Comparison of ENCODE assay signal across 9 mouse cellular contexts in genomic region chr13:94177148-94177547, GRCm38 (mm10).
DNase-seq lines count a peak whose midpoint lies in the region; ATAC-seq and TF ChIP-seq lines count a peak whose summit lies in the region.
"Had no signal": no experiment of that assay in that cellular context is flagged by ENCODE, and none has a peak within 500 bp of the region (broad histone marks: within the 10 kb centered on the region; RNA-seq: fewer than 3 reads in every experiment).

No protein-coding gene starts in this region.

- no peaks in the 10 kb centered on the region for H3K9me3 ChIP-seq in heart, embryonic 12.5 days (replicated peaks)
- no peaks in the 10 kb centered on the region for H3K9me3 ChIP-seq in ES-Bruce4 (replicated peaks; ENCODE audit: control insufficient read depth, insufficient read depth, low read length, poor library complexity, severe bottlenecking)
- H3K9me3 ChIP-seq in forebrain, embryonic 16.5 days (ENCODE audit: control insufficient read depth, low read length): no peaks in the 10 kb centered on the region
- H3K9me3 ChIP-seq: embryonic facial prominence, embryonic 13.5 days had no signal

- peak; percentile 53 for DNase-seq in heart, postnatal 4 days
- peak; percentile 60 for DNase-seq in c-Kit-positive CD71-negative TER-119-negative erythroid progenitor cells, embryonic 14.5 days (ENCODE audit: low read depth)
- peak; percentile 53 to 71 for DNase-seq in kidney, postnatal 4 days
- peak; percentile 76 for DNase-seq in retina, embryonic 14.5 days (ENCODE audit: low spot score)
- DNase-seq in right cerebral cortex, postnatal 25 days: no peak

- no peak overlapping the region for H3K4me3 ChIP-seq in heart, embryonic 12.5 days
- H3K4me3 ChIP-seq in ES-Bruce4 (ENCODE audit: low read depth, low read length): no peak overlapping the region
- H3K4me3 ChIP-seq in forebrain, embryonic 16.5 days (replicated peaks; ENCODE audit: low read length): no peak overlapping the region
- H3K4me3 ChIP-seq: embryonic facial prominence, embryonic 13.5 days had no signal

- TF ChIP-seq CTCF in ES-Bruce4 (IDR thresholded peaks at IDR 0.05; ENCODE audit: low read depth, low read length): peak; percentile 41

- H3K27me3 ChIP-seq in heart, embryonic 12.5 days (replicated peaks): no peaks in the 10 kb centered on the region
- H3K27me3 ChIP-seq in ES-Bruce4 (ENCODE audit: control insufficient read depth, insufficient read depth, low read length, poor library complexity, severe bottlenecking): 0 out of 2 replicates have a peak, but pooled peaks cover 2% of the 10 kb centered on the region
- H3K27me3 ChIP-seq in forebrain, embryonic 16.5 days (replicated peaks; ENCODE audit: control insufficient read depth, insufficient read depth, low read length): peaks cover 4% of the 10 kb centered on the region; the same call in 1 of the 2 replicates

- no peak for TF ChIP-seq EP300 in ES-Bruce4 (IDR thresholded peaks at IDR 0.05; ENCODE audit: insufficient read depth, low read depth, low read length)

- no peak overlapping the region for H3K4me2 ChIP-seq in heart, embryonic 12.5 days
- H3K4me2 ChIP-seq in forebrain, embryonic 16.5 days (ENCODE audit: low read length): no peak overlapping the region
- H3K4me2 ChIP-seq: embryonic facial prominence, embryonic 13.5 days had no signal

- no peak for TF ChIP-seq POLR2A in ES-Bruce4 (IDR thresholded peaks at IDR 0.05; ENCODE audit: insufficient read depth, low read length)

- 0 out of 2 replicates have a peak, but pooled peaks cover 7% of the 10 kb centered on the region for H3K36me3 ChIP-seq in heart, embryonic 12.5 days
- no peaks in the 10 kb centered on the region for H3K36me3 ChIP-seq in ES-Bruce4 (ENCODE audit: control insufficient read depth, insufficient read depth, low read length, poor library complexity, severe bottlenecking)
- no peaks in the 10 kb centered on the region for H3K36me3 ChIP-seq in forebrain, embryonic 16.5 days (ENCODE audit: control insufficient read depth, insufficient read depth)

- no peak overlapping the region for H3K9ac ChIP-seq in heart, embryonic 12.5 days
- H3K9ac ChIP-seq in ES-Bruce4 (ENCODE audit: low read depth, poor library complexity, severe bottlenecking): no peak overlapping the region
- H3K9ac ChIP-seq in forebrain, embryonic 16.5 days (replicated peaks; ENCODE audit: low read depth, low read length): no peak overlapping the region
- H3K9ac ChIP-seq: embryonic facial prominence, embryonic 13.5 days had no signal

- peaks cover 41% of the 10 kb centered on the region for H3K4me1 ChIP-seq in heart, embryonic 12.5 days (replicated peaks)
- no peaks in the 10 kb centered on the region for H3K4me1 ChIP-seq in ES-Bruce4 (ENCODE audit: control insufficient read depth, insufficient read depth, low read length)
- H3K4me1 ChIP-seq in forebrain, embryonic 16.5 days (replicated peaks; ENCODE audit: control insufficient read depth, insufficient read depth, low read length): peaks cover 31% of the 10 kb centered on the region

- H3K27ac ChIP-seq in heart, embryonic 12.5 days (ENCODE audit: poor library complexity, severe bottlenecking): no peak overlapping the region
- H3K27ac ChIP-seq in ES-Bruce4 (ENCODE audit: insufficient read depth, low read length): no peak overlapping the region
- no peak overlapping the region for H3K27ac ChIP-seq in forebrain, embryonic 16.5 days (ENCODE audit: low read length)
- H3K27ac ChIP-seq: embryonic facial prominence, embryonic 13.5 days had no signal

- WGBS in heart, embryonic 12.5 days: 56% methylated on average over 7 of the region's 7 CpGs
- WGBS in forebrain, embryonic 16.5 days: 53% methylated on average over 7 of the region's 7 CpGs

- no peak for ATAC-seq in heart, embryonic 12.5 days (ENCODE audit: insufficient number of reproducible peaks, low FRiP score)
- no peak for ATAC-seq in forebrain, embryonic 16.5 days
